Mouse (Mus musculus) 416B (cell line): ENCODE measurements at regions not wholly inside any gene's neighbourhood (a gene's known extent, or its start where the extent isn't known, plus 50 kb on each side); places are given as distances from the start of the nearest gene placed in this dataset.

ENCODE experiments used
- DNase-seq: peaks from one replicate; pipeline ENCODE4 v3.0.0; 2011; ENCODE audit warnings: low read depth

DNA sequence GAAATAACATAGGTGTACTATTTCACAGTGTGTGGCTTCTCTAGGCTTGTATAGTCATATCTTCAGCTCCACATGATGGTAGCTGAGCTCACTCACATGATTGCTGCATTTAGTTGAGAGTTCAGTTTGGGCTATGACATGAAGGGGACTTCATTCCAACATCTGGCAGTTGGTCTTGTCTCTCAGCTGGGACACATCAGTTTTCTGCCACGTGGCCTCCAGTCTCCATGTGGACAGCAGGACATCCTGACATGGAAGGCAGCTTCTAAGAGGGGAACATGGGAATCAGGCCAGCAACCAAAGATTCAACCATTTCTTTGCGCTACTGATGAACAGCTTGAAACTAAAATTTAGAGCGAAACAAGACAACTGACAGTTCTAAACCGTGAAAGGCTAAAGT lies 121.2 kb upstream of the Slc44a1 start:
- DNase-seq = no peak

DNA sequence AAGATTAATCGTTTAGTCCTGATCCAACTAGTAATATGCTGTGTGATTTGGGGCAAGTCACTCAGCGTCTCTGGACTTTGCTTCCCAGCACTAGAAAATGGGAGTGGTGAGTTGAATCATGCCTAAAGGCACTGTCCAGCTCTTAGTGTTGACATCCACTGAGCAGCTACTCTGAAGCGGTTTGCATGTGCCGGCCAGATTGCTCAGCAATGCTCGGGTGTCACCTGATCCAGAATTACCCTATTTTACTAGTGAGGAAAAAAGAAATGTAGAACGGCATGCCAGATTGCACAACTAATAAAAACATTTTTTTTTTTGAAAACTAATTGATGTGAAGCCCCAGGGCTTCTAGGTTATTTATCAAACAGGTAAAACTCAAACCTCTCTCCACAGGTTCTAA lies 122.0 kb upstream of the Slc44a1 start:
- no peak for DNase-seq

DNA sequence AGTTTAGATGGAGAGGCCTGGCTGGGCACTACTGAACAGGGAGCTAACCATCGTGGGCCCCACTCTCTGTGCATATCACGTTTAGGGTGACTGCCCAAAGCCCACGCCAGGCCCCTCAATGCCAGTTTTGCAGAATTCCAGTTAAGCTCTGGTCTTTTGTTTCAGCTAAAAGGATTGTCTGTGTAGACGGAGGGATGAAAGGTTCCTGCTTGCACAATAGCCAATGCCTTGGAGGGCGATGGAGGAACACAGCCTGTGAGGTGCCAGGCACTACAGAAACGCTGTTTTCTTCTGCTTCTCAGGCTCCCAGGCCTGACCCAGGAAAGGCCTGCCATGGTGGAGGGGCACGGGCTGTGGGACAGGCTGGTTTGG lies 122.8 kb upstream of the Slc44a1 start:
- no peak for DNase-seq

DNA sequence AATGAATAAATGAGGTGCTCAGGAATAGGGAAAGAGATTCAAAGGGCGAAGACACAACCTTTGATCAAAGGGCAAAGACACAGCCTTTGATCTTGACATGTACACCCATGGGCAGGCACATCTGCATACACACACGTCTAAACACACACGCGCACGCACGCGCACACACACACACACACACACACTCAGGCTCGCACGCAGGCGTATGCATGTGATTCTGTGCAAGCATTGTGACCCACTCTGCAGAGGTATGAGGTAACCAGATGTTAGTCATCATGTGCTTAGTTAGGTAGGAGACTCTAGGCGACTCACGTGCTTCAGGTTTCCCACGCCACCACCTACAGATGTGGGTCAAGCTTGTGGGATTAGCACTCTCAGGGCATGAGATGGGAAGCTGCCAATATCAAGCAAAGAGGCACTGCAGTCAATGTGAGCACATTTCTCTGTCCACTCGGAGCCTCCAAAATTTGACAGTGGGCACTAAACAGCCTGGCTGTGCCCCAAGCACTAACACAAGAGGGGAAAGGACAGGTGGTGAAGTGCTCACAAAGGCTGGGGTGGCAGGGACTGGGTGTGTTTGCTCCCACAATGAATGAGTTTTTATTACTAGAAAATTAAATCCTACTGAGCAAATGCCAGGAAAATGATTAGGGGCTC lies 123.3 kb upstream of the Slc44a1 start:
- DNase-seq = no peak

DNA sequence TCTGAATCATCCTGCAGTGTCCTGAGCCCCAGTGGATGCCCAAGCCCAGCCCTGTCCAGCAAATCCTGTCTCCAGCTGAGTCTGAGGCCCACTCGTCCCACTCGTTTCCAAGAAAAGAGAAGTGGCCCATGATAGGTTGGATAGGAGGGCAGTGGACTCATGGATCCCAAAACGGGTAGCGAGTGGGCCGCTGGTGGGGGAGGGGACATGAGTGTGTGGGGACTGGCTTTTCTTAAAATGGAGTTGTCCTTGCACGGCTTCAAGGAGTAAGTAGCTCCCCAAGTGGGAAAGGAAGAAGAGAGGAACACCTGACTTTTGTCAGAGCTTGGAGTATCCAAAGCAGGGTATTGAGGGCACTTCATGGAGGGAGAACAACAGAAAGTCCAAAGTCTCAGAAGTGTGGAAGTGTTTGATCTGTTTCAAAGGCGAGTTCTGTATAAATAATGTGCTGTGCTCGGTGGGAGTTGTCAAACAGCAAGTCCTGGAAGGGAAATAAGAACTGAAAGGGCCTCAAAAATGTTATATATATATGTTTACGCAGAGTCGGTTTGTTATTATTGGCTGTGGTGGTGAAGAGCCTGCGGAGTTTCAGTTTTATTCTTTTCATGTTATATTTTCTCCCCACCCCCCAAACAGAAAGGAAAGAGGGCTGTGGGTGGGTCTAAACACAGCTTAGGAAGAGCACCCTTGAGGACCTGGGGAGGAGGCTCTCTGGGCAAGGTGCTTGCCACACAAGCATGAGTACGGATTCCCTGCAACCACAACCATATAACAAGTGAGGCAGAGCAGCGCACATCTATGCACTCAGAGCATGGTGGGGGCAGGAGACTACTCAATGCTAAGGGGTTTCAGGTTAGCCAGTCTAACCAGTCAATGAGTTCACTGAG lies 124.1 kb upstream of the Slc44a1 start:
- no peak for DNase-seq

DNA sequence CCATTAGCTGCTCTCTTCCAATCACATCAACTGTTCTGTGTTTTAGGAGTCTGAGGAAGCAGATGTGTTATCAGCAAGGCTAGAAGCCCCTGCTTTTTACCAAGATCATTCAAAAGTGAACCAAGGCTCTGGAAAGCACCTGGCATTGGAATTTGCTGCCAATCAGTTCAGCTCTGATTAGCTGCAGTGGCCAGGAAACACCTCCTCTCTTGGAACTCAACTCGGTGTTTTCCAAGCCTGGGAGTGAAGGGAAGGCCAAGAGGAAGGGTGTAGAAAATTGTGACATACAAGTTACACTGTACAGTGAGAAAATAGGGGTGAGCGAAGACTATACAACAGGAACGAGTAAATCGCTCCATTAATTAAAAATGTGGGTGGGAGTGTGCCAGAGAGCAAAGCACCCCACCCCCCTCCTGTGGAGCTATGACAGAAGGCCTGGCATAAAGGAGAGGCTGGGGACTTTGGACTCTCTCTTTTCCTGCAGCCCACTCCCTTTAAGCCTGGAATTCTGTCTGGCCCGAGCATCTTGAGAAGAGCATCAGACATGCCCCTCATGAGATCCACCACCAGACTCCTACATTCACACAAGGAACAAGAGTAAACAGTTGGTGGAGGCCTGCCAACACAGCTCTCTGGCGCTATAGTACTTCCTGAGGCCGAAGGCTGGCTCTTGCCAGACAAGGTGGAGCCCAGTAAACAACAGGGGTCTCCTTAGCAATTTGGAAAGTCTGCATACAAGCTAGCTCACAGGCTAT lies 124.9 kb upstream of the Slc44a1 start:
- DNase-seq = no peak

DNA sequence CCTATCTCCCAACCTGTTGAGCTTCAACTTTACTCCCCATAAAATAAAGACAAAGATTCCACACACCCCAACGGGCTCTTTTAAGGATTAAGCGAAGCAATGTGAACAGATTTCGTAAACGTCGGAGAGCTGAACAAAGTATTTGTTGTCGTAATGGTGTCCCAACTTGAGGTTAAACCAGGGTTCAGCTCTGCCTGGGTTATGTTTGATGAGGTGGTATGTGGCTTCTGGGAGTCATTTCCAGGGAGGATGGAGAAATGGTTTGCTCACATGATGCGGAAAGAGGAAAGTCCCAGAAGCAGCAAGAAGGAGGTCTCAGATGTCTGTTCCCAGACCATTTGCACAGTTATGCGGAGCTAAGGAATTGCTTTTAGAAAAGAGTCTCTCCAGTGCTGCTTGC lies 126.1 kb upstream of the Slc44a1 start:
- no peak for DNase-seq

DNA sequence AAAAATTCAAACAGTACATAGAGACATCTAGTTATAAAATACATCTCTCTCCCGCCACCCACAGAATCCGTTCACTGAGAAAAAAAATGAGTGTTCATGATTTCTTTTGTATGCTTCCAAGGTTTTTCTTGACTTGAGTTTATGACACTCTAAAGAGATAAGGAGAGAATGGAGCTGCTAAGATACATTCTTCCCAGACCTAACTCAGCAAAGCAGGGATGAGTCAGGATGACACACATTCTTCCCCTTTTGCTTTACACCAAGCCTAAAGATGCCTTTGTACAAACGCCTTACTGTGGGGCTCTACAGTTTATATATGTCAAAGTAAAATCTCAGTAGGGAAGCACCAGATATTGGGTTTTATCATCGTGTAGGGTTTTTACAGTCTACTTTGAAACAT lies 133.1 kb upstream of the Slc44a1 start:
- DNase-seq = no peak

DNA sequence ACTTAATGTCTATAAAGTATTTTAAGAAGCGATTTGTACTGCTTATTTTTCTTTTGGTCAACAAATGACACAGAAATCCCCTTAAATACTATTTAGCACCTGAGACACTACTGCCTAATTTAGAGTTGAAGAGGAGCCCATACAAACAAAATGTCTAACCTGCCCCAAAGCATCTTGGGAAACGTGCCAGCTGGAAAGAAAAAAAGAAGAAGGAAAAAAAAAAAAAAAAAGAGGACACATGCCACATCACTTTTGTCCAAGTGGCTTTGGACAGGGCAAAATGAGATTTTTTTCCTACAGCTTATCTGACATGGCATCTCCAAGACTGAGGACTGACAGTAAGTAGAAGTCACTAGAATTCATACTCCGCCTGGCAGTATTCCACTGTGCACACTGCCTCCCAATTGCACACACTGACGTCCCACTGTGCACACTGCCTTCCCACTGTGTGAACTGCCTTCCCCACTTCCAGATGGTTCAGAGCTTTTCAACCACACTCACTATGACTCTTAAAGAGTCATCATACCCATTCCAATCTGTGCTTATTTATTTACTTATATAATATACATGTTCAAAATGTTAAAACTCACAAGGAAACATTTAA lies 135.3 kb upstream of the Slc44a1 start:
- no peak for DNase-seq

DNA sequence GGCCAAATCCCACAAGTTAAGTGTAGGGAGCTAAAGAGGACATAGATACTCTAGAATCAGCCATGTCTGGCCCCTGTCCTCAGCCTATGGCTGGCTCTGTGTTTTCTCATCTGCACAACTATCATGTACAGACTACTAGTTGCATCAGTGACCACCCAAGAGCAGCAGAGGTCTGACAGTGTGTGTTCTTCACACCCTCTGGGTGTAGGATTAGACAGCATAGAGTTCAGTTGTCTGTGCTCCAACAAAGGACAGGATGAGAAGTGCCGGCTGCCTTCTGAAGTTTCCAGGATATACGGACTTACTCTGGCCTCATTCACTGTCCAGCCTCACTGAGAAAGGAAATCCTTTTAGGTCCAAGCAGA lies 135.9 kb upstream of the Slc44a1 start:
- DNase-seq = no peak

DNA sequence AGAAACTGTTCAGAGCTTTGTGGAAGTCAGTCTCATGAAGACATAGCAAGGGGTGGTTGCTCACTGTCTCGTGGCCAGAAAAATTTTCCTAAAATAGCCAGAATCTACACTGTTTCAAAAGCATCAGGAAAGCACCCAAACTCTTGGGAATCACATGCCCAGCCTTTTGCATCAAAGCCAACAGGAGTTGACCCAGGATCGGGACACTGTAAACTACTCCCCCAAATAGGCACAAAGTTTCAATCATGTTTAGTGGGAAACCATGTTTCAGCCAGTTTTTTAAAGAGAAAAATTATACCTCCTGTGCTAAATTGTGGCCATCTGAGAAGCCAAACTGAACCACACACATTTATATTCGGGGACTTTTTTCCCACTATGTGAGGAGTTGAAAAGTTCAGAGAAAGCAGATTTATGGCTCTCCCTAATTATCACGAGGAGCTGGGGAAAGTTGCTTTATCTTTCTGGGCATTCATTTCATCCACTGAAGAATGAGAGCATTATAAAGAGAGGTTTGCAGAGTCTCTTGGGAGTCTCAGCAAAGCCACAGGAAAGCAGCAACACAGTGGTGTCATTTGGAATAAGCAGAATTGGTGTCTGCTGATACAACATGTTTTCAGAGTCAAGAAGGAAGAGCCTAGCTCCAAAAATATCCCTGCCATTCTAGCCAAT lies 136.5 kb upstream of the Slc44a1 start:
- no peak for DNase-seq

DNA sequence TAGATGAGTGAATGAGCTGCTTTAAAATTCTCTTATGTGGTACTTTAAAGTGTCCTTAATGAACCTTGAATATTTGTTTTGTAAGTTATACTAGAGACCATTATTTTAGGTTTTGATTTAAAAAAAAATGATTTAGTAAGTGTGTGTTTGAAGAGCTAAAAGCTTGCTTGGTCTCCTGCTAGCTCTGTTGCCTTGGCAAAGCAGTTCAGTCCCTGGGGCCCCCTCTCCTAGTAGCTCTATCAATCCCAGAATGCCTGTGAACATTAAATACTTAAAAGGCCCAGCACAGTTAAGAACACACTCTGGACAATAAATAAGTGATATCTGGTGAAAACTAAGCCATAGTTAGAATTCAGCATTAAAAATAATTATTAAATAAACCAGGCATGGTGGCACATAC lies 138.3 kb upstream of the Abca1 start:
- no peak for DNase-seq

DNA sequence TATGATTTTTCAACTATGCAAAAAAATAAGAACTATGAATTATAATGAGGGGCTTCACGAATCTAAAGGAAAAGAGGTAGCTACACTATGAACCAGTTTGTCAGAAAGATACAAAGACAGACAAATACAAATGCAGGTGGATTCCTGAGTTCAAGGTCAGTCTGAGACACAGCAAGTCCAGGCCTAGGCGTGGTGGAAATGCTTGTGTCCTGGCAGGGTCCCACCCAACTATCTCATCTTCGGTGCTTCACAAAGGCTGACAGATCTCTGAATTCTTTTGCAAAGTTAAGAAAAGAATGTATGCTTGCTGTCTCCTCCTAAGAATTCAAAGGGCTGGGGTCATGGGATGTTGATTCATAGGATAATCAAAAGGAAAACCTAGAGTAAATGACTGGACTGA lies 132.9 kb upstream of the Abca1 start:
- DNase-seq = no peak

DNA sequence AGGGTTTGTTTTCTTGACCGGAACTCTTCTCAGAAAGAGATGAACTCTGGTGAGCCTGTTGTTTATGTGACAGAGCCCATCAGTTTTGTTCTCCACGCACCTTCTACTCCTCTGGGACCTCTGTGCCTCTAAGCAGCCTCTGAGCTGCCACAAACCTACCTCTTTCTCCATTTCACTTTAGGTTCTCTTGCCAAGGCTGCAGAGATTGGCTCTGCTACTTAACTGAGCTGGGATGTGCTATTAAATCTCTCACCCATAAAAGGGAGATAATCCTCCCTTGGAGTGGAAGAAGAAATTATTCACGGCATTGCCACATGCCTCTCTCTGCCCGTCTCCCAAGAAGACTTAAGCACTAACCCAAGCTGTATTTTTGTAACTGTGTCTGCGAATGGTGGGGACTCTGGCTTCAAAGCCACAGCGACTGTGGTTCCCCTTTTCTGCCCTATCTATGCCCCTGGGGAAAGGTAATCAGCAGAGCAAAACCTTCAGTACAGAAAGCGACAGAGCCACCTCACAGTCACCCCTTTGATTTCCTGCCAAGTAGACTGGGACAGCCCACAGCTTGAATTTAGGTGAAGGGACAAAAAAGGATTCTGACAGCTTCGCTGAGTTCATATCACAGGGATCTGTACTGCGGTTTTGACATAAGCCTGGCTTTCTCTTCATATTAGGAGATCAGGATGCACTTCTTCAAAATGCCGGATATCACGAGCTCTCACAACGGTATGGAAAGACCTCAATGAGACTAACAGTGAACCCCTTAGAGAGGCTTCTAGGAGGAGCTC lies 118.2 kb upstream of the Abca1 start:
- DNase-seq = no peak

DNA sequence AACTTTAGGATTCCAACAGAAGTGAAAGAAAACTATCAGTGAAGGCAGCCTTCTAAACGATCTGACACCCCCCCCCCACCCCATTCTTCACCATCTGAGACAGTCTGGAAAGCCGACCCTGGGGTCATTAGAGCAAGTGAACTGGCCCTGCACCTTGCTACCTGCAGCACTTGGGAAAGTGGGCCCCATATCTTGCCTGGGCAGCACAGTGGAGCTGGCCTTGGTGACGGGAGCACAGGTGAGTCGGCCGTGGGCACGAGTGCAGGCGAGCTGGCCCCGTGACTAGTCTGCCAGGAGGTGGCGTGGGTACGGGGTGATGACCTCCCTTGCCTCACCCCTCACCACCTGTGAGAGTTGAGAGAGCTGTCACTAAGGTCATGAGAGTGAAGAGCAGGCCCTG lies 110.7 kb upstream of the Abca1 start:
- no peak for DNase-seq

DNA sequence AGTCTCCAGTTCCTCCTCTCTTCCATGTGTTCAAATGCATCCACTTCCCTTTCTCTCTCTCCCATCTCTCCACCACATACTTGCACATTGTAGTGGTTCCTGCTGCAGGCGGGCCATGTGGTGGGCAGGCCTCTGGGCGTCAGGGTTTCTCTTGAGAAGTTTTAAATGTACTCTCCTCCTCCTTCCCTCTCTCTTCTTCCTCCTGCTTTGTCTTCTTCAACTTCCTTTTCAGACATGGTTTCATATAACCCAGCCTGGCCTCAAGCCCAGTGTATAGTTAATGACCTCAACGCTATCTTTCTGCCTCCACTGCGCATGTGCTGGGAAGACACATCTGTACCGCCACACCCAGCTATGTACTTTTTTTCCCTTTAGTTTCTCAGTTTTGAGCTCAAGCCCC lies 110.3 kb upstream of the Abca1 start:
- DNase-seq = no peak

DNA sequence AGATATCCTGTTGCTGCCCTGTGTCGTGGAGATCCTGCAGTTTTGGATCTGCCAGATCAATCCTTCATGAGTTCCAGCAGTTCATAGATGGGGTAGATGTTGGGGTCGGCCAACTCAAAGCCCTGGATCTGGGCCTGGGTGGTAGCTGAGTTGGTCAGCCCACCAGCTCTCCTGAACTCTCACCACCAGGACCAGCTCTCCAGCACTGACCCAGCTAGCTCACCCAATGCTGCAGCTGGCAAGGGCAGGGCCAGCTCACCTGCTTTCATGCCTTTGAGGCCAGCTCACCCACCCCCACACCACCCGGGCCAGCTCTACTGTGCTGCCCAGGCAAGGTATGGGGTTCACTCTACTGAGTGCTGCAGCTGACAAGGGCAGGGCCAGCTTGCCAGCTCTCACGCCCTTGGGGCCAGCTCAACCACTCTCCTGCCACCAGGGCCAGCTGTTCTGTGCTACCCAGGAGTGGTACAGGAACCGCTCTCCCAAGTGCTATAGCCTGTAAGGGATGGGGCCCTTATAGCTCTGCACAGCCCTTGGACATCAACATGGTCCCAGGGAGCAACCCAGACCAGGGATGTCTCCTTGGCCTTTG lies 109.7 kb upstream of the Abca1 start:
- no peak for DNase-seq

DNA sequence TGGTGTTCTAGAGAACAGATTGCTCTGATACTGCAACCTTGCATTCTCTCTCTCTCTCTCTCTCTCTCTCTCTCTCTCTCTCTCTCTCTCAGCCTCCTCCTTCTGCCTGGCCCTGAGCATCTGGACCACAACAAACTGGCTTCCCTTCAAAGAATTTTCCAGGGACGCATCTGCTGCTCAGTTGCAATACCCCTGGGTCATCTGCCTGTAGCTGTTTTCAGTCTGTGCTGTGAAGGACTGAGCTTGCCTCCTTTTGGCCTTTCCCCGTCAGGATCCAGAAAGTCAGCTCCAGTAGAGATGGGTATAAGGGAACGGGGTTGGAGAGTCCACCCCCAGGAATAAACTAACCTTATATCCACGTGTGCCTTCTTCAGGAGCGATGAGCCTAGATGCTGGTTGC lies 105.2 kb upstream of the Abca1 start:
- DNase-seq = no peak

DNA sequence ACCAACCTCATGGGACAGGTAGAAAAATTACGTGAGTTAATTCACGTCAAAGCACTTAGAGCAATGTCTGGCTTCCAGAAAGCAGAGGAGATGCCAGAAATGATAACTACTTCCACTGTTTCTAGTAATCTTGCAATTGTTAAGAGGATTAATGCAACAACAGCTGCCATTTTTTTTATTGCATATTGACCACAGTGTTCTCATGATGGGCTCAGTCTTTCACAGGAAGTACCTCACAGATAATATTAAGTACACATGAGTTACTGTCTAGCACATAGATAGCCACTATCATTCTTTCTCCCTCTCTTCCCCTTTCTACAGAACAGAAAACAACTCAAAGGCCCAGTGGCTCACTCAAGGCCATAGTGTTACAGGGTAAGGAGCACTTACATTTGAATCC lies 104.8 kb upstream of the Abca1 start:
- no peak for DNase-seq

DNA sequence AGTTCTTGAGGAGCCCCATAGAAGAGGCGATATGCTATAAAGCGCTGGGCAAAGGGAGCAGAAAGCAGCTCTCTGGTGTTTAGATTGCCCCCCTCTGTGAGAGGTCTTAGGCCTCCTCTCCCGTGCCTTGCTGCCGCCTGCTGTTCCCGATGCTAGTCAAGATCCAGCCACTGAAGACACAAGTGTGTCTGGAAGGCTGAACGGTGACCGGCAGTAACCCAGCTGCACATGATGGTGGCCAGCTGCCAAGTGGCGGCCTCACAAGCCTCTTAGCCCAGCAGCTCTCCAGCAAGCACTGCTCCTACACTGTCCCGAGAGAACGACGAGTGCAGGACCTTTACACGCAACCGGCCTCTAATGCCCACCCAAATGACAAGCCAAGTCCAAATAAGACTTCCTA lies 104.1 kb upstream of the Abca1 start:
- DNase-seq = no peak

DNA sequence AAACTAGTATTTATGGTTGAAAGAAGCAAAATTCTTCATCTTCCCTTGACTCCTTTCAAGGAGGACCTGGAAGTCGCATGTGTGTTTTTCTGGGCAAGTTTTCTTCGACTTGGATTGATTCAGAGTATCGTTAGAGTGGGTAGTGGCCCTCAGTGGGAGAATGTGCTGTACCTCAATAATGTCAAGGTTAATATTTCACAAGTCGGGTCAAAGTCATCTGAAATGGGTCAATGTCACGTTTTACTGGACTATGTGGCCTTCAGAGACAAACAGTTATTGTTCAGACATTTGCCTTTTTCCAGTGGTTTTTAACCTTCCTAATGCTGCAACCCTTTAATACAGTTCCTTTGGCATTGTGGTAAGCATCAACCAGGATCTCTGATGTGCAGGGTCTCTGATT lies 102.8 kb upstream of the Abca1 start:
- no peak for DNase-seq
